Mouse (Mus musculus) right cerebral cortex, postnatal 10 days (tissue): ENCODE data around the gene Wdr89.
"Not testable (repeated sequence)": the region's sequence is repeated elsewhere in the genome, so short reads cannot be mapped to it uniquely, and the experiment has no call there.

ENCODE experiments used
- DNase-seq, 2 experiments: peaks; one replicate each; pipeline ENCODE4 v3.0.0; 2021; ENCODE audit warnings: low spot score in 2 of 2

Wdr89 gene

GRCm38 (mm10) chr12:75669258-75670106 is at the start of gene Wdr89:
Gene Wdr89, minus strand, starts transcription at chr12:75669537.
- DNase-seq = peak; percentile 100

- no peak for DNase-seq
These were observed 44.3 kb upstream of the Wdr89 start for GRCm38 (mm10) chr12:75713596-75713995.

GRCm38 (mm10) chr12:75712905-75713304 is 43.6 kb upstream of the Wdr89 start:
- DNase-seq = not testable (repeated sequence)

GRCm38 (mm10) chr12:75710596-75711376 is 41.4 kb upstream of the Wdr89 start:
- no peak for DNase-seq

GRCm38 (mm10) chr12:75709506-75709905 is 40.2 kb upstream of the Wdr89 start:
- DNase-seq = no peak

- no peak for DNase-seq
These were observed 37.3 kb upstream of the Wdr89 start for GRCm38 (mm10) chr12:75706670-75707069.

- DNase-seq = no peak
These were observed 33.4 kb upstream of the Wdr89 start for GRCm38 (mm10) chr12:75702739-75703122.

- DNase-seq = no peak
These were observed 32.9 kb upstream of the Wdr89 start for GRCm38 (mm10) chr12:75702084-75702738.

- peak in 1 of 2 experiments; percentile 33 for DNase-seq
These were observed 32.1 kb upstream of the Wdr89 start for GRCm38 (mm10) chr12:75701173-75702083.

- DNase-seq = no peak
These were observed 29.4 kb upstream of the Wdr89 start for GRCm38 (mm10) chr12:75698692-75699091.

GRCm38 (mm10) chr12:75695845-75696244 is 26.5 kb upstream of the Wdr89 start:
- not testable (repeated sequence) for DNase-seq

GRCm38 (mm10) chr12:75689003-75689402 is 19.7 kb upstream of the Wdr89 start:
- DNase-seq = no peak

GRCm38 (mm10) chr12:75687314-75687713 is 18.0 kb upstream of the Wdr89 start:
- DNase-seq = no peak

- not testable (repeated sequence) for DNase-seq
These were observed 14.7 kb upstream of the Wdr89 start for GRCm38 (mm10) chr12:75684026-75684425.

GRCm38 (mm10) chr12:75683598-75683997 is 14.3 kb upstream of the Wdr89 start:
- no peak for DNase-seq

- DNase-seq = no peak
These were observed 13.5 kb upstream of the Wdr89 start for GRCm38 (mm10) chr12:75682842-75683241.

GRCm38 (mm10) chr12:75681101-75681500 is 11.8 kb upstream of the Wdr89 start:
- no peak for DNase-seq

- no peak for DNase-seq
These were observed 9.1 kb upstream of the Wdr89 start for GRCm38 (mm10) chr12:75678393-75678792.

GRCm38 (mm10) chr12:75672630-75673029 is 3.3 kb upstream of the Wdr89 start:
- no peak for DNase-seq

GRCm38 (mm10) chr12:75671759-75672315 is 2.5 kb upstream of the Wdr89 start:
- no peak for DNase-seq

- no peak for DNase-seq
These were observed 1.3 kb upstream of the Wdr89 start for GRCm38 (mm10) chr12:75670611-75671010.
